ENCODE assay signal across 16 mouse cellular contexts in genomic region chr5:66149111-66149510, GRCm38 (mm10). TPM values are rescaled to one million over a fixed set of nuclear protein-coding genes. Genes with fewer than 3 reads are reported as not detected.
DNase-seq lines count a peak whose midpoint lies in the region; ATAC-seq and TF ChIP-seq lines count a peak whose summit lies in the region.
"Had no signal": no experiment of that assay in that cellular context is flagged by ENCODE, and none has a peak within 500 bp of the region (broad histone marks: within the 10 kb centered on the region; RNA-seq: fewer than 3 reads in every experiment).

No protein-coding gene starts in this region.

- peak overlapping the region; percentile 45; the same call in 1 of the 2 replicates for H3K4me3 ChIP-seq in kidney, embryonic 14.5 days (ENCODE audit: low read length)
- peak overlapping the region; percentile 70 for H3K4me3 ChIP-seq in megakaryocyte, embryonic 14.5 days (replicated peaks)
- peak overlapping the region; percentile 66 for H3K4me3 ChIP-seq in intestine, postnatal 0 days (ENCODE audit: low read depth, low read length)
- H3K4me3 ChIP-seq: neural tube, embryonic 15.5 days had no signal

- no peak for TF ChIP-seq CTCF in intestine, postnatal 0 days (IDR thresholded peaks at IDR 0.05; ENCODE audit: low read depth)

- no peaks in the 10 kb centered on the region for H3K9me3 ChIP-seq in kidney, embryonic 14.5 days (ENCODE audit: control insufficient read depth, low read length)
- no peaks in the 10 kb centered on the region for H3K9me3 ChIP-seq in megakaryocyte, embryonic 14.5 days
- H3K9me3 ChIP-seq in intestine, postnatal 0 days (ENCODE audit: control insufficient read depth), result no peaks in the 10 kb centered on the region
- H3K9me3 ChIP-seq: neural tube, embryonic 15.5 days had no signal

- peak overlapping the region; percentile 62 for H3K4me2 ChIP-seq in kidney, embryonic 14.5 days (replicated peaks; ENCODE audit: low read depth, low read length)
- peak overlapping the region; percentile 80 for H3K4me2 ChIP-seq in intestine, postnatal 0 days (replicated peaks; ENCODE audit: low read depth)

- no peaks in the 10 kb centered on the region for H3K36me3 ChIP-seq in kidney, embryonic 14.5 days (ENCODE audit: control insufficient read depth, insufficient read depth, low read length)
- no peaks in the 10 kb centered on the region for H3K36me3 ChIP-seq in megakaryocyte, embryonic 14.5 days (replicated peaks; ENCODE audit: low read length)
- H3K36me3 ChIP-seq in intestine, postnatal 0 days (ENCODE audit: control insufficient read depth, insufficient read depth), result no peaks in the 10 kb centered on the region
- H3K36me3 ChIP-seq: neural tube, embryonic 15.5 days had no signal

- H3K9ac ChIP-seq in kidney, embryonic 14.5 days (ENCODE audit: low read depth, low read length), result no peak overlapping the region
- peak overlapping the region; percentile 27; the same call in 1 of the 2 replicates for H3K9ac ChIP-seq in intestine, postnatal 0 days (ENCODE audit: low read depth, low read length)
- H3K9ac ChIP-seq: neural tube, embryonic 15.5 days had no signal

- DNase-seq in kidney, postnatal 36 days, result no peak
- no peak for DNase-seq in adipocyte (ENCODE audit: low spot score)
- DNase-seq in urinary bladder, adult 18-20 months (ENCODE audit: low spot score in 2 of 2), result no peak
- DNase-seq: cerebellum, adult 18-20 months; gastrocnemius, postnatal 36 days; left cerebral cortex, postnatal 4 days; right cerebral cortex, adult 18-20 months; thymus, postnatal 25 days had no signal

- WGBS in kidney, embryonic 14.5 days, result 57% methylated on average over 2 of the region's 2 CpGs
- 62% methylated on average over 2 of the region's 2 CpGs for WGBS in intestine, postnatal 0 days

- H3K4me1 ChIP-seq in kidney, embryonic 14.5 days (ENCODE audit: control insufficient read depth, insufficient read depth, low read length), result peaks cover 8% of the 10 kb centered on the region; the same call in 1 of the 2 replicates
- H3K4me1 ChIP-seq in megakaryocyte, embryonic 14.5 days, result peaks cover 18% of the 10 kb centered on the region
- H3K4me1 ChIP-seq in intestine, postnatal 0 days (replicated peaks; ENCODE audit: control insufficient read depth, insufficient read depth, low read length), result no peaks in the 10 kb centered on the region

- no peak overlapping the region for H3K27ac ChIP-seq in kidney, embryonic 14.5 days (ENCODE audit: low read depth, low read length)
- no peak overlapping the region for H3K27ac ChIP-seq in intestine, postnatal 0 days (ENCODE audit: low read depth, low read length)
- H3K27ac ChIP-seq: hindbrain, postnatal 0 days; neural tube, embryonic 15.5 days had no signal

- peaks cover 11% of the 10 kb centered on the region; the same call in 1 of the 2 replicates for H3K27me3 ChIP-seq in kidney, embryonic 14.5 days (ENCODE audit: control insufficient read depth, insufficient read depth, low read length)
- peaks cover 70% of the 10 kb centered on the region for H3K27me3 ChIP-seq in megakaryocyte, embryonic 14.5 days (replicated peaks)
- H3K27me3 ChIP-seq in intestine, postnatal 0 days (replicated peaks; ENCODE audit: control insufficient read depth, insufficient read depth, low read length), result no peaks in the 10 kb centered on the region; the same call in 1 of the 2 replicates
- H3K27me3 ChIP-seq: Patski had no signal

- no peak for ATAC-seq in kidney, embryonic 14.5 days (ENCODE audit: low FRiP score, low TSS enrichment)
- ATAC-seq in megakaryocyte, adult 5-6 weeks (ENCODE audit: poor library complexity, severe bottlenecking), result no peak
- ATAC-seq in intestine, postnatal 0 days, result no peak
- ATAC-seq: CD4-positive, CD25-positive, alpha-beta regulatory T cell, adult 4 months; hindbrain, postnatal 0 days; Patski had no signal

RNA-seq across cellular contexts. Expression of gene Rbm47, which starts 23.8 kb away (rescaled TPM):
- polyA plus RNA-seq in kidney, embryonic 14.5 days (2014; fragmentation: Nextera tagmentation; extraction: Ambion mirVana), result 27.6 and 45.6 TPM in 2 replicates
- polyA plus RNA-seq in megakaryocyte, embryonic 14.5 days (2012; ENCODE audit: insufficient read depth, low replicate concordance), result 4.2 TPM in 1 of 2 replicates, not detected in the other
- total RNA-seq in megakaryocyte, adult 5-6 weeks (2015), result 27.2 and 30.2 TPM in 2 replicates
- total RNA-seq in megakaryocyte, adult 5-6 weeks (2017), result 13.3 and 21.3 TPM in 2 replicates
- 146 and 175 TPM in 2 replicates for polyA plus RNA-seq in intestine, postnatal 0 days (2015; fragmentation: Nextera tagmentation; extraction: Ambion mirVana)
